Mouse (Mus musculus): Measurements from ENCODE around the gene Tagap. TPM values are rescaled to one million over a fixed set of nuclear protein-coding genes. Genes with fewer than 3 reads are reported as not detected.
A peak's percentile ranks its signal among the peaks of the same experiment; 100 is the strongest.
"Not testable (repeated sequence)": the region's sequence is repeated elsewhere in the genome, so short reads cannot be mapped to it uniquely, and the experiment has no call there.

Tagap gene
- polyA plus RNA-seq, 1 experiment from 2014 or later = 5.6 TPM

GRCm38 (mm10) chr17:7927582-7928535, 2.1 kb downstream of the Tagap start:
- Histone ChIP-seq H3K36me3 (ENCODE audit: inconsistent target) (peaks cover 24% of the 10 kb centered on the region), H3K4me3 (ENCODE audit: inconsistent target) (peak overlapping the region; percentile 49; the same call in 1 of the 2 replicates), H3K79me2 (ENCODE audit: inconsistent target) (peaks cover 35% of the 10 kb centered on the region), H3K27ac (0 out of 2 replicates have a peak overlapping the region, but pooled peaks have one; percentile 4)
- 35% methylated on average over 23 of the region's 24 CpGs for whole genome bisulfite sequencing (ENCODE audit: missing documents)

- Histone ChIP-seq H3K36me3 (ENCODE audit: inconsistent target) (peaks cover 24% of the 10 kb centered on the region), H3K27ac (no peak overlapping the region), H3K79me2 (ENCODE audit: inconsistent target) (peaks cover 35% of the 10 kb centered on the region), H3K4me3 (ENCODE audit: inconsistent target) (no peak overlapping the region)
- WGBS (ENCODE audit: missing documents) = 97% methylated on average over 6 of the region's 6 CpGs
These were observed 2.9 kb downstream of the Tagap start for GRCm38 (mm10) chr17:7928662-7929061.

GRCm38 (mm10) chr17:7929279-7929678, 3.5 kb downstream of the Tagap start:
- Histone ChIP-seq H3K79me2 (ENCODE audit: inconsistent target) (peaks cover 35% of the 10 kb centered on the region), H3K36me3 (ENCODE audit: inconsistent target) (peaks cover 24% of the 10 kb centered on the region), H3K27ac (no peak overlapping the region), H3K4me3 (ENCODE audit: inconsistent target) (no peak overlapping the region)
- 91% methylated on average over 7 of the region's 8 CpGs for WGBS (ENCODE audit: missing documents)

GRCm38 (mm10) chr17:7931096-7931990, 5.5 kb downstream of the Tagap start:
- H3K79me2 ChIP-seq (ENCODE audit: inconsistent target) = peaks cover 30% of the 10 kb centered on the region
- H3K4me3 ChIP-seq (ENCODE audit: inconsistent target) = no peak overlapping the region
- 82% methylated on average over 13 of the region's 13 CpGs for WGBS (ENCODE audit: missing documents)
- H3K27ac ChIP-seq = 0 out of 2 replicates have a peak overlapping the region, but pooled peaks have one; percentile 9
- peaks cover 24% of the 10 kb centered on the region for H3K36me3 ChIP-seq (ENCODE audit: inconsistent target)

- H3K79me2 ChIP-seq (ENCODE audit: inconsistent target) = peaks cover 22% of the 10 kb centered on the region; the same call in 1 of the 2 replicates
- H3K27ac ChIP-seq; H3K4me3 ChIP-seq (ENCODE audit: inconsistent target): not testable (repeated sequence)
- H3K36me3 ChIP-seq (ENCODE audit: inconsistent target) = peaks cover 24% of the 10 kb centered on the region
- no CpG with 5 or more reads among the region's 8 CpGs for WGBS (ENCODE audit: missing documents)
These were observed 6.3 kb downstream of the Tagap start for GRCm38 (mm10) chr17:7932121-7932520.

GRCm38 (mm10) chr17:7939640-7940039, 13.8 kb downstream of the Tagap start:
- H3K4me3 ChIP-seq (ENCODE audit: inconsistent target) = no peak overlapping the region
- no peaks in the 10 kb centered on the region for H3K36me3 ChIP-seq (ENCODE audit: inconsistent target)
- 13% methylated on average over 8 of the region's 8 CpGs for WGBS (ENCODE audit: missing documents)
- no peaks in the 10 kb centered on the region for H3K79me2 ChIP-seq (ENCODE audit: inconsistent target)
- H3K27ac ChIP-seq = no peak overlapping the region

- not testable (repeated sequence) for H3K36me3 ChIP-seq (ENCODE audit: inconsistent target)
- WGBS (ENCODE audit: missing documents) = 2% methylated on average over 55 of the region's 58 CpGs
- peak within 1 kb of the TSS; percentile 40 for H3K4me3 ChIP-seq (ENCODE audit: inconsistent target)
These were observed 19.6 kb downstream of the Tagap start, which contains the start of gene Rsph3a for GRCm38 (mm10) chr17:7945117-7946052. Gene Rsph3a (plus strand): TSS chr17:7945614.

GRCm38 (mm10) chr17:7946053-7946627, 20.3 kb downstream of the Tagap start:
- not testable (repeated sequence) for H3K27ac ChIP-seq; H3K79me2 ChIP-seq (ENCODE audit: inconsistent target); H3K36me3 ChIP-seq (ENCODE audit: inconsistent target)
- WGBS (ENCODE audit: missing documents) = 0% methylated on average over 2 of the region's 27 CpGs
- H3K4me3 ChIP-seq (ENCODE audit: inconsistent target) = peak overlapping the region; percentile 40

More at GRCm38 (mm10) chr17:7945117-7946052, 19.6 kb downstream of the Tagap start, which contains the start of gene Rsph3a:
- H3K79me2 ChIP-seq (ENCODE audit: inconsistent target) = not testable (repeated sequence)
- peak within 1 kb of the TSS; percentile 29; the same call in 1 of the 2 replicates for H3K27ac ChIP-seq

GRCm38 (mm10) chr17:7951333-7951732, 25.5 kb downstream of the Tagap start:
- not testable (repeated sequence) for H3K36me3 ChIP-seq (ENCODE audit: inconsistent target); H3K27ac ChIP-seq; H3K79me2 ChIP-seq (ENCODE audit: inconsistent target); H3K4me3 ChIP-seq (ENCODE audit: inconsistent target)
- no CpG with 5 or more reads among the region's 4 CpGs for WGBS (ENCODE audit: missing documents)

GRCm38 (mm10) chr17:7957242-7957641, 31.4 kb downstream of the Tagap start:
- H3K79me2 ChIP-seq (ENCODE audit: inconsistent target); H3K27ac ChIP-seq; H3K36me3 ChIP-seq (ENCODE audit: inconsistent target); H3K4me3 ChIP-seq (ENCODE audit: inconsistent target): not testable (repeated sequence)
- WGBS (ENCODE audit: missing documents) = 94% methylated on average over 7 of the region's 9 CpGs

GRCm38 (mm10) chr17:7963333-7963732, 37.5 kb downstream of the Tagap start:
- H3K36me3 ChIP-seq (ENCODE audit: inconsistent target); H3K27ac ChIP-seq; H3K79me2 ChIP-seq (ENCODE audit: inconsistent target); H3K4me3 ChIP-seq (ENCODE audit: inconsistent target): not testable (repeated sequence)
- WGBS (ENCODE audit: missing documents) = 88% methylated on average over 3 of the region's 4 CpGs

- not testable (repeated sequence) for H3K79me2 ChIP-seq (ENCODE audit: inconsistent target); H3K36me3 ChIP-seq (ENCODE audit: inconsistent target); H3K27ac ChIP-seq; H3K4me3 ChIP-seq (ENCODE audit: inconsistent target)
- WGBS (ENCODE audit: missing documents) = no CpG with 5 or more reads among the region's 2 CpGs
These were observed 38.6 kb downstream of the Tagap start for GRCm38 (mm10) chr17:7964398-7964797.

- not testable (repeated sequence) for H3K4me3 ChIP-seq (ENCODE audit: inconsistent target); H3K79me2 ChIP-seq (ENCODE audit: inconsistent target); H3K36me3 ChIP-seq (ENCODE audit: inconsistent target); H3K27ac ChIP-seq
- no CpG with 5 or more reads among the region's 5 CpGs for whole genome bisulfite sequencing (ENCODE audit: missing documents)
These were observed 42.7 kb downstream of the Tagap start for GRCm38 (mm10) chr17:7968490-7968889.
